Mouse (Mus musculus) CH12.LX (cell line): ENCODE results near the gene Gm10644.

Experiments
- BHLHE40 ChIP-seq: IDR thresholded peaks from 2 replicates; pipeline ENCODE4 v1.6.1; 2011; ENCODE audit warnings: mild to moderate bottlenecking, low read depth, low read length, improper control_type of control experiment
- CTCF ChIP-seq, 2 experiments: IDR thresholded peaks in 1 of 2; conservative IDR thresholded peaks in 1 of 2; 2 replicates each; pipeline ENCODE4 v1.5.1; 2011 to 2012; ENCODE audit warnings: low read depth in 2 of 2, low read length in 2 of 2, improper control_type of control experiment in 1 of 2, inconsistent platforms in 1 of 2, mild to moderate bottlenecking in 1 of 2, moderate library complexity in 1 of 2

GRCm38 (mm10) chr8:83941066-83941677, 13.8 kb downstream of the Gm10644 start:
- TF ChIP-seq CTCF (conservative IDR thresholded peaks at IDR 0.05 in 1 of 2, IDR thresholded peaks at IDR 0.05 in 1 of 2; ENCODE audit: low read depth in 2 of 2, low read length in 2 of 2) (no peak), BHLHE40 (no peak)
